Mouse (Mus musculus) MEL (cell line): ENCODE data around the gene Ptms. TPM values are rescaled to one million over a fixed set of nuclear protein-coding genes. Genes with fewer than 3 reads are reported as not detected.

ENCODE experiments used
- DNase-seq: peaks from one replicate; pipeline ENCODE4 v3.0.0; 2011; ENCODE audit warnings: low read depth, low spot score
- H3K27ac ChIP-seq: 2 replicates; pipeline ENCODE4 v1.5.1; 2012; ENCODE audit warnings: low read depth, mild to moderate bottlenecking, control low read depth, low read length, moderate library complexity; ENCODE audit not compliant: control insufficient read depth
- H3K27me3 ChIP-seq, 2 experiments: fragments of 150-350 bp in 1 of 2; sonication (generic) in 1 of 2; 2 replicates each; pipeline ENCODE4 v1.6.1; 2012; ENCODE audit warnings: low read length in 2 of 2, mild to moderate bottlenecking in 2 of 2, improper control_type of control experiment in 1 of 2, moderate library complexity in 1 of 2; ENCODE audit not compliant: insufficient read depth in 2 of 2, control insufficient read depth in 1 of 2
- H3K36me3 ChIP-seq, 2 experiments: 2 replicates each; pipeline ENCODE4 v1.6.1; 2012 to 2014; ENCODE audit warnings: low read length in 2 of 2, improper control_type of control experiment in 1 of 2, inconsistent platforms in 1 of 2, mild to moderate bottlenecking in 1 of 2; ENCODE audit not compliant: insufficient read depth in 2 of 2, control insufficient read depth in 1 of 2
- H3K4me1 ChIP-seq, 2 experiments: fragments of 150-350 bp in 1 of 2; sonication (generic) in 1 of 2; 2 replicates each; pipeline ENCODE4 v1.6.1; 2012; ENCODE audit warnings: low read length in 2 of 2, improper control_type of control experiment in 1 of 2, mild to moderate bottlenecking in 1 of 2; ENCODE audit not compliant: insufficient read depth in 2 of 2, control insufficient read depth in 1 of 2
- H3K4me3 ChIP-seq, 2 experiments: fragments of 150-350 bp in 1 of 2; sonication (generic) in 1 of 2; 2 replicates each; pipeline ENCODE4 v1.5.1; 2012; ENCODE audit warnings: low read depth in 2 of 2, low read length in 2 of 2, mild to moderate bottlenecking in 2 of 2, moderate library complexity in 2 of 2, control low read depth in 1 of 2, improper control_type of control experiment in 1 of 2; ENCODE audit not compliant: control insufficient read depth in 1 of 2, insufficient read depth in 1 of 2
- H3K79me2 ChIP-seq: 2 replicates; pipeline ENCODE4 v1.6.1; 2012; ENCODE audit warnings: mild to moderate bottlenecking, low read length, moderate library complexity; ENCODE audit not compliant: control insufficient read depth, poor library complexity, insufficient read depth
- H3K9ac ChIP-seq: 2 replicates; pipeline ENCODE4 v1.6.1; 2012; ENCODE audit warnings: low read depth, mild to moderate bottlenecking, control low read depth, low read length, moderate library complexity; ENCODE audit not compliant: control insufficient read depth, poor library complexity, severe bottlenecking
- H3K9me3 ChIP-seq: fragments of 150-350 bp; sonication (generic); replicated peaks from 2 replicates; pipeline ENCODE4 v1.6.1; 2012; ENCODE audit warnings: mild to moderate bottlenecking, low read length, improper control_type of control experiment, moderate library complexity; ENCODE audit not compliant: insufficient read depth
- CHD1 ChIP-seq: IDR thresholded peaks from 2 replicates; pipeline ENCODE4 v1.6.1; 2012; ENCODE audit warnings: low read depth, mild to moderate bottlenecking, inconsistent platforms, low read length, improper control_type of control experiment
- CTCF ChIP-seq, 3 experiments: IDR thresholded peaks in 2 of 3; conservative IDR thresholded peaks in 1 of 3; 2 replicates each; pipeline ENCODE4 v1.5.1; 2011 to 2012; ENCODE audit warnings: low read length in 3 of 3, low read depth in 2 of 3, mild to moderate bottlenecking in 2 of 3, improper control_type of control experiment in 1 of 3, inconsistent platforms in 1 of 3, mixed read lengths in 1 of 3, moderate library complexity in 1 of 3; ENCODE audit not compliant: control insufficient read depth in 1 of 3, insufficient read depth in 1 of 3, poor library complexity in 1 of 3, severe bottlenecking in 1 of 3
- E2F4 ChIP-seq: IDR thresholded peaks from 2 replicates; pipeline ENCODE4 v1.6.1; 2011; ENCODE audit warnings: low read depth, low read length, improper control_type of control experiment, borderline replicate concordance
- ELF1 ChIP-seq: IDR thresholded peaks from 2 replicates; pipeline ENCODE4 v1.6.1; 2014; ENCODE audit warnings: low read depth, mild to moderate bottlenecking, inconsistent platforms, low read length, improper control_type of control experiment, moderate library complexity
- EP300 ChIP-seq, 2 experiments: IDR thresholded peaks; 2 replicates each; pipeline ENCODE4 v1.6.1; 2011; ENCODE audit warnings: improper control_type of control experiment in 2 of 2, low read length in 2 of 2, low read depth in 1 of 2, mild to moderate bottlenecking in 1 of 2
- GABPA ChIP-seq: IDR thresholded peaks from 2 replicates; pipeline ENCODE4 v1.6.1; 2012; ENCODE audit warnings: low read depth, mild to moderate bottlenecking, inconsistent platforms, low read length, improper control_type of control experiment, moderate library complexity
- GATA1 ChIP-seq: IDR thresholded peaks from 2 replicates; pipeline ENCODE4 v1.6.1; 2011; ENCODE audit warnings: low read depth, low read length, improper control_type of control experiment
- HCFC1 ChIP-seq: IDR thresholded peaks from 2 replicates; pipeline ENCODE4 v1.6.1; 2012; ENCODE audit warnings: low read depth, mild to moderate bottlenecking, inconsistent platforms, low read length, improper control_type of control experiment, moderate library complexity
- JUND ChIP-seq: IDR thresholded peaks from 2 replicates; pipeline ENCODE4 v1.6.1; 2011; ENCODE audit warnings: low read depth, mild to moderate bottlenecking, improper control_type of control experiment, low read length
- MAFK ChIP-seq: IDR thresholded peaks from 2 replicates; pipeline ENCODE4 v1.6.1; 2011; ENCODE audit warnings: low read depth, mild to moderate bottlenecking, low read length, improper control_type of control experiment, borderline replicate concordance
- MAX ChIP-seq: IDR thresholded peaks from 2 replicates; pipeline ENCODE4 v1.6.1; 2011; ENCODE audit warnings: low read length, improper control_type of control experiment
- MEF2A ChIP-seq: IDR thresholded peaks from 2 replicates; pipeline ENCODE4 v1.6.1; 2014; ENCODE audit warnings: low read depth, mild to moderate bottlenecking, inconsistent platforms, low read length, improper control_type of control experiment; ENCODE audit not compliant: poor library complexity, insufficient replicate concordance, severe bottlenecking; ENCODE audit errors: extremely low read depth
- MXI1 ChIP-seq: IDR thresholded peaks from 2 replicates; pipeline ENCODE4 v1.6.1; 2011; ENCODE audit warnings: mild to moderate bottlenecking, low read depth, low read length, improper control_type of control experiment
- MYB ChIP-seq: IDR thresholded peaks from 2 replicates; pipeline ENCODE4 v1.6.1; 2011; ENCODE audit warnings: mild to moderate bottlenecking, low read depth, low read length, improper control_type of control experiment
- MYC ChIP-seq: IDR thresholded peaks from 2 replicates; pipeline ENCODE4 v1.6.1; 2011; ENCODE audit warnings: low read depth, mild to moderate bottlenecking, low read length, improper control_type of control experiment, moderate library complexity
- NELFE ChIP-seq: IDR thresholded peaks from 2 replicates; pipeline ENCODE4 v1.6.1; 2011; ENCODE audit warnings: low read depth, low read length, improper control_type of control experiment
- POLR2AphosphoS2 ChIP-seq: IDR thresholded peaks from 2 replicates; pipeline ENCODE4 v1.6.1; 2011; ENCODE audit warnings: low read length, improper control_type of control experiment
- RAD21 ChIP-seq: IDR thresholded peaks from 2 replicates; pipeline ENCODE4 v1.6.1; 2011; ENCODE audit warnings: mild to moderate bottlenecking, low read depth, low read length, improper control_type of control experiment
- SIN3A ChIP-seq: IDR thresholded peaks from 2 replicates; pipeline ENCODE4 v1.6.1; 2012; ENCODE audit warnings: low read length, improper control_type of control experiment, inconsistent platforms
- SMC3 ChIP-seq: IDR thresholded peaks from 2 replicates; pipeline ENCODE4 v1.6.1; 2011; ENCODE audit warnings: low read depth, low read length, improper control_type of control experiment
- TAL1 ChIP-seq: IDR thresholded peaks from 2 replicates; pipeline ENCODE4 v1.6.1; 2012; ENCODE audit warnings: mild to moderate bottlenecking, inconsistent platforms, low read length, moderate library complexity, mixed read lengths
- TBP ChIP-seq: IDR thresholded peaks from 2 replicates; pipeline ENCODE4 v1.8.0; 2011; ENCODE audit warnings: low read depth, low read length, improper control_type of control experiment
- UBTF ChIP-seq: IDR thresholded peaks from 2 replicates; pipeline ENCODE4 v1.6.1; 2012; ENCODE audit warnings: low read depth, mild to moderate bottlenecking, inconsistent platforms, low read length, improper control_type of control experiment, moderate library complexity, borderline replicate concordance; ENCODE audit not compliant: insufficient read depth
- USF2 ChIP-seq, 2 experiments: IDR thresholded peaks; 2 replicates each; pipeline ENCODE4 v1.6.1; 2011 to 2012; ENCODE audit warnings: improper control_type of control experiment in 2 of 2, low read length in 2 of 2, borderline replicate concordance in 1 of 2, inconsistent platforms in 1 of 2, low read depth in 1 of 2, mild to moderate bottlenecking in 1 of 2; ENCODE audit not compliant: insufficient read depth in 1 of 2
- ZKSCAN1 ChIP-seq: IDR thresholded peaks from 2 replicates; pipeline ENCODE4 v1.6.1; 2012; ENCODE audit warnings: low read depth, mild to moderate bottlenecking, inconsistent platforms, low read length, improper control_type of control experiment, moderate library complexity
- ZMIZ1 ChIP-seq: IDR thresholded peaks from 2 replicates; pipeline ENCODE4 v1.6.1; 2012; ENCODE audit warnings: low read depth, mild to moderate bottlenecking, inconsistent platforms, low read length, improper control_type of control experiment, moderate library complexity
- polyA plus RNA-seq, 2 experiments: library from polyadenylated mRNA; stranded (reverse) in 1 of 2; unstranded in 1 of 2; fragments of >175 nt in 1 of 2; fragments of >200 nt in 1 of 2; gene quantifications; 2 replicates each; pipeline versions ENCODE4 v1.2.1 to v1.2.4; 2012; ENCODE audit warnings: low replicate concordance in 2 of 2, low read depth in 1 of 2; ENCODE audit not compliant: insufficient read length in 2 of 2, insufficient read depth in 1 of 2, missing spikeins in 1 of 2
- total RNA-seq: library from RNA; depleted of rRNA; stranded (reverse); fragments of 300-350 nt; gene quantifications from 2 replicates; pipeline ENCODE4 v1.2.3, GENCODE M21; 2012

Gene Ptms
- total and polyA plus RNA-seq, 3 experiments, result 31.8 to 177 TPM; not detected in 1

- H3K27me3 ChIP-seq, result no peaks in the 10 kb centered on the region
- H3K9ac ChIP-seq, result peak overlapping the region; percentile 76
- no peaks in the 10 kb centered on the region for H3K9me3 ChIP-seq
- no peak for TF ChIP-seq MXI1
- TF ChIP-seq NELFE, result peak; percentile 47; the same call in 1 of the 2 replicates
- peak; percentile 54 to 70 (median 63); a peak in 5 of 6 replicates for TF ChIP-seq CTCF (IDR thresholded peaks at IDR 0.05 in 2 of 3, conservative IDR thresholded peaks at IDR 0.05 in 1 of 3; ENCODE audit: control insufficient read depth in 1 of 3, insufficient read depth in 1 of 3, low read depth in 2 of 3, low read length in 3 of 3, poor library complexity in 1 of 3, severe bottlenecking in 1 of 3)
- TF ChIP-seq SIN3A, result peak; percentile 30; the same call in 1 of the 2 replicates
- peak; percentile 31 for TF ChIP-seq SMC3
- peak; percentile 29; the same call in 1 of the 2 replicates for TF ChIP-seq HCFC1
- no peak for TF ChIP-seq GATA1
- TF ChIP-seq, all 39 proteins: peak for 5
- H3K36me3 ChIP-seq, result no peaks in the 10 kb centered on the region; a peak in 1 of 4 replicates
- peaks cover 2% of the 10 kb centered on the region; the same call in 1 of the 2 replicates for H3K79me2 ChIP-seq
- peak overlapping the region; percentile 72 to 74 for H3K4me3 ChIP-seq
- H3K27ac ChIP-seq, result peak overlapping the region; percentile 23
- H3K4me1 ChIP-seq, result peaks cover 0 to 5% of the 10 kb centered on the region in 2 experiments; a peak in 3 of 4 replicates
- peak; percentile 88 for DNase-seq
Observed at GRCm38 (mm10) chr6:124904161-124904981, 15.5 kb downstream of the Ptms start.

GRCm38 (mm10) chr6:124903580-124904151 lies 16.2 kb downstream of the Ptms start:
- H3K27ac ChIP-seq, result peak overlapping the region; percentile 23
- H3K9ac ChIP-seq, result peak overlapping the region; percentile 76
- DNase-seq, result peak; percentile 91
- H3K27me3 ChIP-seq, result no peaks in the 10 kb centered on the region
- H3K9me3 ChIP-seq, result no peaks in the 10 kb centered on the region
- H3K4me1 ChIP-seq, result peaks cover 0 to 5% of the 10 kb centered on the region in 2 experiments; a peak in 3 of 4 replicates
- peaks cover 2% of the 10 kb centered on the region; the same call in 1 of the 2 replicates for H3K79me2 ChIP-seq
- no peaks in the 10 kb centered on the region; a peak in 1 of 4 replicates for H3K36me3 ChIP-seq
- peak overlapping the region; percentile 72 to 74 for H3K4me3 ChIP-seq
- TF ChIP-seq E2F4 (no peak), RAD21 (peak; percentile 89), CTCF (IDR thresholded peaks at IDR 0.05 in 2 of 3, conservative IDR thresholded peaks at IDR 0.05 in 1 of 3; ENCODE audit: control insufficient read depth in 1 of 3, insufficient read depth in 1 of 3, low read depth in 2 of 3, low read length in 3 of 3, poor library complexity in 1 of 3, severe bottlenecking in 1 of 3) (peak; percentile 92 to 99 (median 97)), GABPA (no peak), POLR2AphosphoS2 (no peak), CHD1 (no peak), MXI1 (peak; percentile 69), GATA1 (no peak; the same call in 1 of the 2 replicates), HCFC1 (peak; percentile 67), MAFK (no peak), TBP (no peak), MYB (peak; percentile 60; the same call in 1 of the 2 replicates), EP300 (IDR thresholded peaks at IDR 0.05; ENCODE audit: low read depth in 1 of 2, low read length in 2 of 2) (peak in 1 of 2 experiments; percentile 51; a peak in 1 of 4 replicates), MEF2A (no peak), SIN3A (peak; percentile 83), ELF1 (0 out of 2 replicates have a peak, but pooled peaks have one; percentile 35), UBTF (no peak), JUND (no peak), ZMIZ1 (no peak), MAX (peak; percentile 54; the same call in 1 of the 2 replicates), ZKSCAN1 (no peak), TAL1 (no peak), MYC (peak; percentile 32; the same call in 1 of the 2 replicates), USF2 (IDR thresholded peaks at IDR 0.05; ENCODE audit: borderline replicate concordance in 1 of 2, insufficient read depth in 1 of 2, low read depth in 1 of 2, low read length in 2 of 2) (no peak), SMC3 (peak; percentile 84), NELFE (no peak)
